In genomic region chr1:185940511-185940910, GRCm38 (mm10) we compare ENCODE assay signal across 22 mouse cellular contexts.
DNase-seq lines count a peak whose midpoint lies in the region; ATAC-seq and TF ChIP-seq lines count a peak whose summit lies in the region.
"Had no signal": no experiment of that assay in that cellular context is flagged by ENCODE, and none has a peak within 500 bp of the region (broad histone marks: within the 10 kb centered on the region; RNA-seq: fewer than 3 reads in every experiment).

No protein-coding gene starts in this region.

- 22% methylated on average over 1 of the region's 1 CpGs for WGBS in embryonic facial prominence, embryonic 11.5 days
- 39% methylated on average over 1 of the region's 1 CpGs for WGBS in embryonic facial prominence, embryonic 10.5 days
- 21% methylated on average over 1 of the region's 1 CpGs for WGBS in limb, embryonic 14.5 days
- 46% methylated on average over 1 of the region's 1 CpGs for whole genome bisulfite sequencing in limb, embryonic 10.5 days
- WGBS in embryonic facial prominence, embryonic 14.5 days = 22% methylated on average over 1 of the region's 1 CpGs
- 75% methylated on average over 1 of the region's 1 CpGs for WGBS in heart, embryonic 10.5 days

- TF ChIP-seq POLR2A in limb, embryonic 14.5 days (IDR thresholded peaks at IDR 0.05; ENCODE audit: borderline replicate concordance, extremely low read depth, insufficient read depth, insufficient read length) = no peak

- H3K9ac ChIP-seq in embryonic facial prominence, embryonic 11.5 days (replicated peaks; ENCODE audit: low read length) = no peak overlapping the region
- H3K9ac ChIP-seq in limb, embryonic 14.5 days (ENCODE audit: low read depth, low read length, severe bottlenecking) = no peak overlapping the region
- H3K9ac ChIP-seq in embryonic facial prominence, embryonic 14.5 days (ENCODE audit: low read depth, low read length) = no peak overlapping the region

- no peaks in the 10 kb centered on the region for H3K27me3 ChIP-seq in embryonic facial prominence, embryonic 11.5 days (ENCODE audit: control insufficient read depth, insufficient read depth, low read length)
- no peaks in the 10 kb centered on the region for H3K27me3 ChIP-seq in embryonic facial prominence, embryonic 10.5 days (replicated peaks; ENCODE audit: low read depth, poor library complexity, severe bottlenecking)
- no peaks in the 10 kb centered on the region for H3K27me3 ChIP-seq in limb, embryonic 14.5 days (ENCODE audit: control insufficient read depth, insufficient read depth, low read length)
- no peaks in the 10 kb centered on the region for H3K27me3 ChIP-seq in limb, embryonic 10.5 days (ENCODE audit: low read depth, poor library complexity, severe bottlenecking)
- no peaks in the 10 kb centered on the region for H3K27me3 ChIP-seq in embryonic facial prominence, embryonic 14.5 days (replicated peaks; ENCODE audit: control insufficient read depth, insufficient read depth, low read length)
- no peaks in the 10 kb centered on the region for H3K27me3 ChIP-seq in heart, embryonic 10.5 days (ENCODE audit: insufficient read depth, poor library complexity, severe bottlenecking)
- H3K27me3 ChIP-seq: CH12.LX had no signal

- H3K9me3 ChIP-seq in embryonic facial prominence, embryonic 11.5 days (replicated peaks; ENCODE audit: control insufficient read depth, low read length) = no peaks in the 10 kb centered on the region
- H3K9me3 ChIP-seq in embryonic facial prominence, embryonic 10.5 days = no peaks in the 10 kb centered on the region
- no peaks in the 10 kb centered on the region for H3K9me3 ChIP-seq in limb, embryonic 14.5 days (ENCODE audit: control insufficient read depth, low read length)
- H3K9me3 ChIP-seq in limb, embryonic 10.5 days (replicated peaks) = no peaks in the 10 kb centered on the region
- H3K9me3 ChIP-seq in embryonic facial prominence, embryonic 14.5 days (ENCODE audit: control insufficient read depth, low read length) = no peaks in the 10 kb centered on the region
- no peaks in the 10 kb centered on the region for H3K9me3 ChIP-seq in heart, embryonic 10.5 days

- no peaks in the 10 kb centered on the region for H3K36me3 ChIP-seq in embryonic facial prominence, embryonic 11.5 days (replicated peaks; ENCODE audit: control insufficient read depth, insufficient read depth, low read depth, low read length)
- no peaks in the 10 kb centered on the region for H3K36me3 ChIP-seq in embryonic facial prominence, embryonic 10.5 days (replicated peaks)
- no peaks in the 10 kb centered on the region for H3K36me3 ChIP-seq in limb, embryonic 14.5 days (ENCODE audit: control insufficient read depth, insufficient read depth, low read length)
- no peaks in the 10 kb centered on the region for H3K36me3 ChIP-seq in limb, embryonic 10.5 days
- H3K36me3 ChIP-seq in embryonic facial prominence, embryonic 14.5 days (ENCODE audit: control insufficient read depth, insufficient read depth, low read length) = no peaks in the 10 kb centered on the region
- no peaks in the 10 kb centered on the region for H3K36me3 ChIP-seq in heart, embryonic 10.5 days
- H3K36me3 ChIP-seq: G1E had no signal

- no peak for ATAC-seq in embryonic facial prominence, embryonic 11.5 days (replicated peaks; ENCODE audit: insufficient number of reproducible peaks, low FRiP score, low TSS enrichment, low read depth)
- peak; percentile 63; the same call in 1 of the 2 replicates for ATAC-seq in limb, embryonic 14.5 days (ENCODE audit: low FRiP score, low read depth)
- no peak for ATAC-seq in embryonic facial prominence, embryonic 14.5 days (ENCODE audit: low read depth)
- ATAC-seq: activated CD4-positive, CD25-positive, alpha-beta regulatory T cell, adult 4 months; CD4-positive, CD25-positive, alpha-beta regulatory T cell, adult 4 months; Patski had no signal

- H3K4me2 ChIP-seq in embryonic facial prominence, embryonic 11.5 days (ENCODE audit: low read depth, low read length) = no peak overlapping the region
- no peak overlapping the region for H3K4me2 ChIP-seq in limb, embryonic 14.5 days (replicated peaks; ENCODE audit: low read depth, low read length, severe bottlenecking)
- no peak overlapping the region for H3K4me2 ChIP-seq in embryonic facial prominence, embryonic 14.5 days (ENCODE audit: low read depth, low read length)

- no peaks in the 10 kb centered on the region for H3K4me1 ChIP-seq in embryonic facial prominence, embryonic 11.5 days (ENCODE audit: control insufficient read depth, insufficient read depth, low read length)
- 0 out of 2 replicates have a peak, but pooled peaks cover 4% of the 10 kb centered on the region for H3K4me1 ChIP-seq in embryonic facial prominence, embryonic 10.5 days
- no peaks in the 10 kb centered on the region; the same call in 1 of the 2 replicates for H3K4me1 ChIP-seq in limb, embryonic 14.5 days (ENCODE audit: control insufficient read depth, insufficient read depth, low read length)
- peaks cover 9% of the 10 kb centered on the region; the same call in 1 of the 2 replicates for H3K4me1 ChIP-seq in limb, embryonic 10.5 days
- H3K4me1 ChIP-seq in embryonic facial prominence, embryonic 14.5 days (ENCODE audit: control insufficient read depth, insufficient read depth, low read length) = no peaks in the 10 kb centered on the region
- H3K4me1 ChIP-seq in heart, embryonic 10.5 days = 0 out of 2 replicates have a peak, but pooled peaks cover 3% of the 10 kb centered on the region

- peak; percentile 20 for DNase-seq in embryo, embryonic 11 days
- DNase-seq in embryo, embryonic 9.5 days (ENCODE audit: extremely low spot score) = no peak
- DNase-seq in embryonic facial prominence, embryonic 11.5 days (ENCODE audit: low spot score) = peak; percentile 69
- no peak for DNase-seq in embryonic facial prominence, embryonic 10.5 days (ENCODE audit: low spot score)
- DNase-seq in limb, embryonic 14.5 days (ENCODE audit: low spot score) = peak; percentile 58
- no peak for DNase-seq in limb, embryonic 10.5 days (ENCODE audit: low spot score)
- DNase-seq in embryonic facial prominence, embryonic 14.5 days (ENCODE audit: low spot score) = peak; percentile 54
- no peak for DNase-seq in heart, embryonic 10.5 days (ENCODE audit: low spot score)
- DNase-seq: adrenal gland, adult 2 months; adrenal gland, adult 8-10 months; adrenal gland, postnatal 10 days; adrenal gland, postnatal 14 days; adrenal gland, postnatal 25 days; adrenal gland, postnatal 36 days; B cell, adult 2 months; cerebellum, adult 11 months; cerebellum, adult 11-12 months had no signal

- H3K27ac ChIP-seq in embryonic facial prominence, embryonic 11.5 days (replicated peaks; ENCODE audit: low read depth, low read length) = no peak overlapping the region
- H3K27ac ChIP-seq in embryonic facial prominence, embryonic 10.5 days (replicated peaks) = no peak overlapping the region
- no peak overlapping the region for H3K27ac ChIP-seq in limb, embryonic 14.5 days (replicated peaks; ENCODE audit: low read depth, low read length)
- H3K27ac ChIP-seq in limb, embryonic 10.5 days = no peak overlapping the region
- no peak overlapping the region for H3K27ac ChIP-seq in embryonic facial prominence, embryonic 14.5 days (replicated peaks; ENCODE audit: low read depth, low read length)
- H3K27ac ChIP-seq in heart, embryonic 10.5 days = no peak overlapping the region

- H3K4me3 ChIP-seq in embryonic facial prominence, embryonic 11.5 days (ENCODE audit: low read depth, low read length) = no peak overlapping the region
- H3K4me3 ChIP-seq in embryonic facial prominence, embryonic 10.5 days = no peak overlapping the region
- no peak overlapping the region for H3K4me3 ChIP-seq in limb, embryonic 14.5 days (replicated peaks; ENCODE audit: low read length)
- H3K4me3 ChIP-seq in limb, embryonic 10.5 days = no peak overlapping the region
- H3K4me3 ChIP-seq in embryonic facial prominence, embryonic 14.5 days (ENCODE audit: low read depth, low read length) = no peak overlapping the region
- H3K4me3 ChIP-seq in heart, embryonic 10.5 days = no peak overlapping the region

Comparison
In these comparisons a context has a peak if more than half of its experiments do, and no peak if none do; other contexts are left out.
1. DNase-seq: peak in embryo, embryonic 11 days (single experiment), embryonic facial prominence, embryonic 11.5 days (single experiment), limb, embryonic 14.5 days (single experiment) and embryonic facial prominence, embryonic 14.5 days (single experiment); none in embryo, embryonic 9.5 days (single experiment), embryonic facial prominence, embryonic 10.5 days (single experiment), limb, embryonic 10.5 days (single experiment) and heart, embryonic 10.5 days (single experiment).